In the genomic region with DNA sequence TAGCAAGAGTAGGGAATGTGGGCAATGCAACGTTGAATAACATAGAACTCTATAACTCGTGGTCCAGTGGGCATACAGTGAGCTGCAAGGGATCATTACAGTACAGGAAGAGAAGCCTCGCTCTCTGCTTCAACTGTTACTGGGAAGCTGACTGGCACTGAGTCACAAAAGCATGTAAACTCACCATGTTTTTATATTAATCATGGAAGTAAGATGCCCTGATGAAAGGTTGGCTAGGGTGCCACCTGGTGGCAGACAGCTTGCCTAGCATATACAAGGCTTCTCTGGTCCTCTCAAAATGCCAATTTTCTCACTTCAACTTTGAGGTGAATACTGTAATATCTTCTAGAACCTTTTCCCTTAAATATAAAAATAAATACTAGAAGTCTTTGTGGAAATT, we compare ENCODE assay signal across 9 mouse cellular contexts. TPM values are rescaled to one million over a fixed set of nuclear protein-coding genes. Genes with fewer than 3 reads are reported as not detected.
DNase-seq lines count a peak whose midpoint lies in the region; ATAC-seq and TF ChIP-seq lines count a peak whose summit lies in the region.
"Had no signal": no experiment of that assay in that cellular context is flagged by ENCODE, and none has a peak within 500 bp of the region (broad histone marks: within the 10 kb centered on the region; RNA-seq: fewer than 3 reads in every experiment).

No protein-coding gene starts in this region.

- no peak overlapping the region for H3K4me3 ChIP-seq in liver, embryonic 12.5 days
- H3K4me3 ChIP-seq in limb, embryonic 13.5 days = no peak overlapping the region
- H3K4me3 ChIP-seq: heart, embryonic 15.5 days had no signal

- in situ Hi-C loops in Patski (cut with MboI; ENCODE audit: low pct_unique_long_range_greater_than_20kb) = loop anchor here (5.0 kb wide), 2 partner anchors 59 to 124 kb away; no protein-coding TSS in a partner anchor

- no peak overlapping the region for H3K9ac ChIP-seq in liver, embryonic 12.5 days
- no peak overlapping the region for H3K9ac ChIP-seq in limb, embryonic 13.5 days
- H3K9ac ChIP-seq: heart, embryonic 15.5 days had no signal

- peak; percentile 92 for TF ChIP-seq CTCF in Patski (IDR thresholded peaks at IDR 0.05)

- no peak for ATAC-seq in liver, embryonic 12.5 days
- ATAC-seq in Patski = peak; percentile 78
- ATAC-seq in limb, embryonic 13.5 days (ENCODE audit: low FRiP score, low read depth) = 0 out of 2 replicates have a peak, but pooled peaks have one; percentile 17

- H3K4me1 ChIP-seq in liver, embryonic 12.5 days = peaks cover 33% of the 10 kb centered on the region
- peaks cover 11% of the 10 kb centered on the region for H3K4me1 ChIP-seq in limb, embryonic 13.5 days

- no peak overlapping the region for H3K4me2 ChIP-seq in liver, embryonic 12.5 days
- H3K4me2 ChIP-seq in limb, embryonic 13.5 days (replicated peaks) = no peak overlapping the region
- H3K4me2 ChIP-seq: heart, embryonic 15.5 days had no signal

- WGBS in liver, embryonic 12.5 days (ENCODE audit: insufficient replicate concordance) = 66% methylated on average over 3 of the region's 3 CpGs
- 71% methylated on average over 3 of the region's 3 CpGs for WGBS in limb, embryonic 13.5 days

- DNase-seq in liver (peak; percentile 68), Patski (ENCODE audit: low read depth, low spot score) (peak; percentile 53)
- peak; percentile 61 to 64 for DNase-seq in cerebellum, postnatal 36 days
- peak; percentile 41 to 76 for DNase-seq in heart, postnatal 10 days
- DNase-seq in natural killer cell, adult 2 months (ENCODE audit: low spot score in 2 of 2) = peak; percentile 27 to 51
- DNase-seq in thymus, postnatal 25 days = peak; percentile 52

- no peaks in the 10 kb centered on the region for H3K9me3 ChIP-seq in liver, embryonic 12.5 days (replicated peaks)
- H3K9me3 ChIP-seq in limb, embryonic 13.5 days = no peaks in the 10 kb centered on the region
- H3K9me3 ChIP-seq: heart, embryonic 15.5 days had no signal

- no peak overlapping the region for H3K27ac ChIP-seq in liver, embryonic 12.5 days
- H3K27ac ChIP-seq in limb, embryonic 13.5 days = no peak overlapping the region
- H3K27ac ChIP-seq: heart, embryonic 15.5 days had no signal

- intact Hi-C loops in heart, postnatal 10 days (cut with DNase I) = loop anchor here (1.0 to 5.0 kb wide), 5 partner anchors 39 to 206 kb away; no protein-coding TSS in a partner anchor

- peaks cover 40% of the 10 kb centered on the region for H3K36me3 ChIP-seq in liver, embryonic 12.5 days
- H3K36me3 ChIP-seq in limb, embryonic 13.5 days = peaks cover 37% of the 10 kb centered on the region

- POLR2A ChIA-PET in Patski (lab: Charles Lee) = interaction anchor here (0.7 kb wide), 1 partner anchor 149 kb away, joined by 3 read pairs; no protein-coding TSS in a partner anchor

- no peaks in the 10 kb centered on the region for H3K27me3 ChIP-seq in liver, embryonic 12.5 days (replicated peaks)
- no peaks in the 10 kb centered on the region for H3K27me3 ChIP-seq in Patski
- H3K27me3 ChIP-seq in limb, embryonic 13.5 days = no peaks in the 10 kb centered on the region
- H3K27me3 ChIP-seq: heart, embryonic 15.5 days had no signal

- CTCF ChIA-PET in Patski (lab: Charles Lee) = interaction anchor here (0.6 to 2.9 kb wide), 16 partner anchors 11 to 140 kb away, joined by 3 to 24 read pairs (median 4); no protein-coding TSS in a partner anchor

RNA-seq across cellular contexts. Expression of gene Aaed1, which starts 6.4 kb away (rescaled TPM):
- 28.2 and 28.6 TPM in 2 replicates for polyA plus RNA-seq in liver, embryonic 12.5 days (2016; fragmentation: Nextera tagmentation; extraction: Ambion mirVana)
- polyA plus RNA-seq in Patski (2021) = 59.9 TPM
- total RNA-seq in heart, postnatal 10 days (2021) = 10 to 100 TPM; 59.8 to 63.1 TPM
- polyA plus RNA-seq in limb, embryonic 13.5 days (2015; fragmentation: Nextera tagmentation; extraction: Ambion mirVana) = 38.9 and 41.4 TPM in 2 replicates

RNA-seq across cellular contexts. Expression of gene Cdc14b, which starts 31.0 kb away (rescaled TPM):
- 9.5 and 10.7 TPM in 2 replicates for polyA plus RNA-seq in liver, embryonic 12.5 days (2016; fragmentation: Nextera tagmentation; extraction: Ambion mirVana)
- polyA plus RNA-seq in Patski (2021) = 19.4 TPM
- 10 to 100 TPM in 1 of 2 experiments, 1 to 10 TPM in 1; 9.3 to 10.3 TPM for total RNA-seq in heart, postnatal 10 days (2021)
- 17.0 and 22.0 TPM in 2 replicates for polyA plus RNA-seq in limb, embryonic 13.5 days (2015; fragmentation: Nextera tagmentation; extraction: Ambion mirVana)
